Mouse (Mus musculus): ENCODE data around the gene Pllp. TPM values are rescaled to one million over a fixed set of nuclear protein-coding genes. Genes with fewer than 3 reads are reported as not detected.

Gene Pllp
- 8.1 and 8.6 TPM in 2 replicates for total RNA-seq (2014; rRNA removed)
- polyA plus RNA-seq (2012; rRNA removed): 41.8 and 44.1 TPM in 2 replicates

GRCm38 (mm10) chr8:94695994-94696384, at the start of gene Pllp:
TSS of gene Pllp (minus strand) at chr8:94696278.
- H3K4me1 ChIP-seq (ENCODE audit: control insufficient read depth, insufficient read depth, low read length): peaks cover 9% of the 10 kb centered on the region
- H3K36me3 ChIP-seq (ENCODE audit: control insufficient read depth, insufficient read depth, low read length): no peaks in the 10 kb centered on the region
- peak within 1 kb of the TSS; percentile 82 for H3K27ac ChIP-seq (replicated peaks; ENCODE audit: insufficient read depth, low read depth, low read length)
- WGBS: 1% methylated on average over 41 of the region's 41 CpGs
- H3K79me2 ChIP-seq (ENCODE audit: control insufficient read depth, insufficient read depth, low read length): peaks cover 25% of the 10 kb centered on the region; the same call in 1 of the 2 replicates
- H3K4me3 ChIP-seq (ENCODE audit: insufficient read depth, low read depth, low read length): peak within 1 kb of the TSS; percentile 75
- peak; percentile 64 for DNase-seq (ENCODE audit: extremely low read depth, low read depth, low spot score)
- H3K9ac ChIP-seq (ENCODE audit: low read depth, low read length): peak within 1 kb of the TSS; percentile 87
- peak; percentile 83 for TF ChIP-seq POLR2A (IDR thresholded peaks at IDR 0.05; ENCODE audit: extremely low read depth, insufficient read depth, low read length)
- TF ChIP-seq CTCF (IDR thresholded peaks at IDR 0.05; ENCODE audit: low read depth, low read length): no peak
- no peaks in the 10 kb centered on the region for H3K27me3 ChIP-seq (ENCODE audit: control insufficient read depth, insufficient read depth, low read length)

DNA sequence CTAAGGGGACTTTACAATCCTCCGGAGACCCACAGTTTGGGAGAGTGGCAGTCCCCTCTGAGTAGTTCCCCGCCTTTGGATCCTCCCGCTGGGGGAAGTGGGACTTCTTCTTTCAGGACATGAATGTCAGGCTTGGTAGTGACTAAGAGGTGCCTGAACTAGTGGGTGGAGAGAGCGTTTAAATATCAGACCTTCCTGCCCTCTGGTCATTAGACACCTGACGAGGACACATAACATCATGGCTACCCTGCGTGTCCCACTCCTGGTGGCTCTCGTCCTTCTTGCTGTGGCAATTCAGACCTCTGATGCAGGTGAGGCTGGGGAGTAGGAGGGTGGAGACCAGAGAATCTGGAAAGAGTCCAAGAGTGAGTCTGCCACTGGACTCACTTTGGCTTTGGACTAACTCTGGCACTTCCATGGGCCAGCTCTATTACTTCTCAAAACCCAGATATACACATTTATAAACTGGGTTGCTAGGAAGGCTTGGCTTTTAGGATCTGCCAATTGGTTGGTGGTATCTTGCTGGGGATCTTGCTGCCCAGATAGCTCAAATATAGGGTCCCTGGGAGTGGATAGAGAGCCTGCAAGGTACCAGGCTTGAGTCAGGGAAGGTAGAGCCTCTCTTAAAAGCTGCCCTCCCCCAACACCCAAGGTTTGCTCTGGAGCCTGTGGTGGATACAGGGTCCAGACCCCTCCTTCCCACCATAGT, 49.6 kb upstream of the Pllp start, which contains the start of gene Ccl22:
Gene Ccl22, plus strand, starts transcription at position 115 of the 709 bp plus-strand sequence.
- Histone ChIP-seq H3K27me3 (ENCODE audit: control insufficient read depth, insufficient read depth, low read length) (no peaks in the 10 kb centered on the region), H3K4me1 (ENCODE audit: control insufficient read depth, insufficient read depth, low read length) (no peaks in the 10 kb centered on the region), H3K4me3 (ENCODE audit: insufficient read depth, low read depth, low read length) (no peak within 1 kb of the TSS), H3K36me3 (ENCODE audit: control insufficient read depth, insufficient read depth, low read length) (no peaks in the 10 kb centered on the region), H3K79me2 (ENCODE audit: control insufficient read depth, insufficient read depth, low read length) (no peaks in the 10 kb centered on the region), H3K27ac (replicated peaks; ENCODE audit: insufficient read depth, low read depth, low read length) (no peak within 1 kb of the TSS), H3K9ac (ENCODE audit: low read depth, low read length) (no peak within 1 kb of the TSS)
- DNase-seq (ENCODE audit: extremely low read depth, low read depth, low spot score): no peak
- 86% methylated on average over 7 of the region's 7 CpGs for WGBS
- no peak for TF ChIP-seq CTCF (IDR thresholded peaks at IDR 0.05; ENCODE audit: low read depth, low read length)
- no peak for TF ChIP-seq POLR2A (IDR thresholded peaks at IDR 0.05; ENCODE audit: extremely low read depth, insufficient read depth, low read length)

DNA sequence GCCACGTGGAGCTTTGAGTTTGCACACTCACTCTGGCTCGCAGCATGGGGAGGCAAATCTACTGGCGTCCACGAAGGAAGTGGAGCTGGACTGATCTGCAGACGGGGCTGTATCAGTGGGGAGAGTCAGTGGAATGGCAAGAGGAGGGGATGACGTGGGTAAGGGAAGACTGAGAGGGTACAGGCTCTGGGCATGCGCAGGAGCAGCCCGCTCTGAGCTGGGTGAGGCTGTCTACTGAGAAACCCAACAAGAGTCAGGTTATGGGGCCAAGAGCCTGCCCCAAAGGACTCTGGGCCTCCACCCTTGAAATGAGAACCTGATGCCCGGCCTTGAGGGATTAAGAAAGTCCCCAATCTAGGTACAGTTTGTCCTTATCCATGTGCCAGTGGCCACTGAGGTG, 48.9 kb upstream of the Pllp start:
- no peak overlapping the region for H3K27ac ChIP-seq (replicated peaks; ENCODE audit: insufficient read depth, low read depth, low read length)
- H3K79me2 ChIP-seq (ENCODE audit: control insufficient read depth, insufficient read depth, low read length): no peaks in the 10 kb centered on the region
- no peak for DNase-seq (ENCODE audit: extremely low read depth, low read depth, low spot score)
- no peak overlapping the region for H3K9ac ChIP-seq (ENCODE audit: low read depth, low read length)
- no peaks in the 10 kb centered on the region for H3K36me3 ChIP-seq (ENCODE audit: control insufficient read depth, insufficient read depth, low read length)
- H3K4me3 ChIP-seq (ENCODE audit: insufficient read depth, low read depth, low read length): no peak overlapping the region
- TF ChIP-seq CTCF (IDR thresholded peaks at IDR 0.05; ENCODE audit: low read depth, low read length) (no peak), POLR2A (IDR thresholded peaks at IDR 0.05; ENCODE audit: extremely low read depth, insufficient read depth, low read length) (no peak)
- WGBS: 80% methylated on average over 9 of the region's 9 CpGs
- no peaks in the 10 kb centered on the region for H3K27me3 ChIP-seq (ENCODE audit: control insufficient read depth, insufficient read depth, low read length)
- no peaks in the 10 kb centered on the region for H3K4me1 ChIP-seq (ENCODE audit: control insufficient read depth, insufficient read depth, low read length)

GRCm38 (mm10) chr8:94744484-94744883, 48.4 kb upstream of the Pllp start:
- no peaks in the 10 kb centered on the region for H3K36me3 ChIP-seq (ENCODE audit: control insufficient read depth, insufficient read depth, low read length)

GRCm38 (mm10) chr8:94741726-94742125, 45.6 kb upstream of the Pllp start:
- Histone ChIP-seq H3K27me3 (ENCODE audit: control insufficient read depth, insufficient read depth, low read length) (no peaks in the 10 kb centered on the region), H3K27ac (replicated peaks; ENCODE audit: insufficient read depth, low read depth, low read length) (no peak overlapping the region), H3K36me3 (ENCODE audit: control insufficient read depth, insufficient read depth, low read length) (no peaks in the 10 kb centered on the region), H3K4me1 (ENCODE audit: control insufficient read depth, insufficient read depth, low read length) (no peaks in the 10 kb centered on the region), H3K4me3 (ENCODE audit: insufficient read depth, low read depth, low read length) (no peak overlapping the region), H3K9ac (ENCODE audit: low read depth, low read length) (no peak overlapping the region), H3K79me2 (ENCODE audit: control insufficient read depth, insufficient read depth, low read length) (no peaks in the 10 kb centered on the region)
- DNase-seq (ENCODE audit: extremely low read depth, low read depth, low spot score): no peak
- WGBS: 92% methylated on average over 4 of the region's 4 CpGs
- no peak for TF ChIP-seq POLR2A (IDR thresholded peaks at IDR 0.05; ENCODE audit: extremely low read depth, insufficient read depth, low read length)
- no peak for TF ChIP-seq CTCF (IDR thresholded peaks at IDR 0.05; ENCODE audit: low read depth, low read length)

More at GRCm38 (mm10) chr8:94744484-94744883, 48.4 kb upstream of the Pllp start:
- DNase-seq (ENCODE audit: extremely low read depth, low read depth, low spot score): no peak
- TF ChIP-seq POLR2A (IDR thresholded peaks at IDR 0.05; ENCODE audit: extremely low read depth, insufficient read depth, low read length): no peak
- TF ChIP-seq CTCF (IDR thresholded peaks at IDR 0.05; ENCODE audit: low read depth, low read length): no peak
- no peak overlapping the region for H3K9ac ChIP-seq (ENCODE audit: low read depth, low read length)
- no peaks in the 10 kb centered on the region for H3K27me3 ChIP-seq (ENCODE audit: control insufficient read depth, insufficient read depth, low read length)
- WGBS: 93% methylated on average over 5 of the region's 5 CpGs
- no peaks in the 10 kb centered on the region for H3K4me1 ChIP-seq (ENCODE audit: control insufficient read depth, insufficient read depth, low read length)
- no peak overlapping the region for H3K27ac ChIP-seq (replicated peaks; ENCODE audit: insufficient read depth, low read depth, low read length)
- no peaks in the 10 kb centered on the region for H3K79me2 ChIP-seq (ENCODE audit: control insufficient read depth, insufficient read depth, low read length)
- no peak overlapping the region for H3K4me3 ChIP-seq (ENCODE audit: insufficient read depth, low read depth, low read length)

DNA sequence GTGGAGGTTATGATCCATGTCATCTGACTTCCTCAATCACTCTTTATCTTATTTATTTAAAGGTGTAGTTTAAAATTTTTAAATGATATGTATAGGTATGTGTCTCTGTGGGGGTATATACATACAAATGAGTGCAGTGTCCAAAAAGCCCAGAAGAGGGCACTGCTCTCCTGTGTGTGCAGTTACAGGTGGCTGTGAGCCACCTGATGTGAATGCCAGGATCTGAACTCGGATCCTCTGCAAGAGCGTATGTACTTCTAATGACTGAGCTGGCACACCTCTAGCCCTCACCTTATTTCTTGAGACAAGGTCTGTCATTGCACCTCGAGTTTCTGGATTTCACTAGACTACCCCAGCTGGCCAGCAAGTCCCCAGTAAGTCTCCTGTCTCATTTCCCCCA, 44.5 kb upstream of the Pllp start:
- Histone ChIP-seq H3K27ac (replicated peaks; ENCODE audit: insufficient read depth, low read depth, low read length) (no peak overlapping the region), H3K4me3 (ENCODE audit: insufficient read depth, low read depth, low read length) (no peak overlapping the region), H3K36me3 (ENCODE audit: control insufficient read depth, insufficient read depth, low read length) (no peaks in the 10 kb centered on the region), H3K9ac (ENCODE audit: low read depth, low read length) (no peak overlapping the region), H3K4me1 (ENCODE audit: control insufficient read depth, insufficient read depth, low read length) (peaks cover under 1% of the 10 kb centered on the region; the same call in 1 of the 2 replicates), H3K79me2 (ENCODE audit: control insufficient read depth, insufficient read depth, low read length) (no peaks in the 10 kb centered on the region), H3K27me3 (ENCODE audit: control insufficient read depth, insufficient read depth, low read length) (no peaks in the 10 kb centered on the region)
- no peak for DNase-seq (ENCODE audit: extremely low read depth, low read depth, low spot score)
- WGBS: 81% methylated on average over 3 of the region's 3 CpGs
- TF ChIP-seq POLR2A (IDR thresholded peaks at IDR 0.05; ENCODE audit: extremely low read depth, insufficient read depth, low read length) (no peak), CTCF (IDR thresholded peaks at IDR 0.05; ENCODE audit: low read depth, low read length) (no peak)
